Mouse (Mus musculus) hindbrain, embryonic 13.5 days (tissue): ENCODE results near the gene Wdtc1. TPM values are rescaled to one million over a fixed set of nuclear protein-coding genes. Genes with fewer than 3 reads are reported as not detected.

Experiments
- ATAC-seq: fragments of 200-750 bp; cut with Nextera tagmentation; 2 replicates; pipeline ENCODE4 v1.8.0; 2017; ENCODE audit warnings: moderate TSS enrichment; ENCODE audit not compliant: low FRiP score
- H3K27ac ChIP-seq: fragments of 300-500 bp; sonication (generic); 2 replicates; pipeline ENCODE4 v1.5.1; 2015; ENCODE audit warnings: inconsistent platforms, mild to moderate bottlenecking, moderate library complexity
- H3K27me3 ChIP-seq: fragments of 300-500 bp; sonication (generic); 2 replicates; pipeline ENCODE4 v1.6.1; 2015; ENCODE audit warnings: mild to moderate bottlenecking, inconsistent platforms
- H3K36me3 ChIP-seq: fragments of 300-500 bp; sonication (generic); 2 replicates; pipeline ENCODE4 v1.6.1; 2015; ENCODE audit warnings: mild to moderate bottlenecking, inconsistent platforms
- H3K4me1 ChIP-seq: fragments of 300-500 bp; sonication (generic); replicated peaks from 2 replicates; pipeline ENCODE4 v1.6.1; 2015; ENCODE audit warnings: inconsistent platforms
- H3K4me2 ChIP-seq: fragments of 300-500 bp; sonication (generic); 2 replicates; pipeline ENCODE4 v1.6.1; 2015; ENCODE audit warnings: inconsistent platforms, mild to moderate bottlenecking, moderate library complexity
- H3K4me3 ChIP-seq: fragments of 300-500 bp; sonication (generic); 2 replicates; pipeline ENCODE4 v1.5.1; 2015; ENCODE audit warnings: mild to moderate bottlenecking, inconsistent platforms
- H3K9ac ChIP-seq: fragments of 300-500 bp; sonication (generic); 2 replicates; pipeline ENCODE4 v1.6.1; 2015; ENCODE audit warnings: mild to moderate bottlenecking, inconsistent platforms
- H3K9me3 ChIP-seq: fragments of 300-500 bp; sonication (generic); 2 replicates; pipeline ENCODE4 v1.6.1; 2016; ENCODE audit warnings: inconsistent platforms
- WGBS: fragments of 180-500 bp; shearing (Covaris S2); methylation state at CpG from one replicate; pipeline ENCODE4 v1.1.7; 2015; 5-methylcytosine and 5-hydroxymethylcytosine counted together
- polyA plus RNA-seq: library from polyadenylated mRNA; unstranded; fragments of >200 nt; fragmentation: Nextera tagmentation; extraction: Ambion mirVana; gene quantifications from 2 replicates; pipeline ENCODE4 v1.2.1, GENCODE M21; 2015

The Wdtc1 gene
- polyA plus RNA-seq, 1 experiment from 2014 or later, result 21.3 TPM

- Histone ChIP-seq H3K9me3 (no peaks in the 10 kb centered on the region), H3K4me3 (peak overlapping the region; percentile 90), H3K4me2 (peak overlapping the region; percentile 77), H3K9ac (peak overlapping the region; percentile 94), H3K4me1 (peaks cover 18% of the 10 kb centered on the region), H3K36me3 (no peaks in the 10 kb centered on the region), H3K27ac (peak overlapping the region; percentile 90), H3K27me3 (0 out of 2 replicates have a peak, but pooled peaks cover 8% of the 10 kb centered on the region)
- WGBS, result under 1% methylated on average over 53 of the region's 60 CpGs
- peak; percentile 97 for ATAC-seq
Observed at GRCm38 (mm10) chr4:133339148-133339749, 14.0 kb downstream of the Wdtc1 start.

- Histone ChIP-seq H3K9ac (peak overlapping the region; percentile 94), H3K36me3 (no peaks in the 10 kb centered on the region), H3K9me3 (no peaks in the 10 kb centered on the region), H3K4me2 (peak overlapping the region; percentile 77), H3K27ac (peak overlapping the region; percentile 90), H3K27me3 (0 out of 2 replicates have a peak, but pooled peaks cover 8% of the 10 kb centered on the region), H3K4me3 (peak overlapping the region; percentile 90), H3K4me1 (peaks cover 18% of the 10 kb centered on the region)
- WGBS, result under 1% methylated on average over 36 of the region's 39 CpGs
- no peak; the same call in 1 of the 2 replicates for ATAC-seq
Observed at GRCm38 (mm10) chr4:133338521-133339095, 14.7 kb downstream of the Wdtc1 start.

GRCm38 (mm10) chr4:133337833-133338520, 15.3 kb downstream of the Wdtc1 start:
- no peaks in the 10 kb centered on the region for H3K9me3 ChIP-seq
- no peak for ATAC-seq
- peak overlapping the region; percentile 77 for H3K4me2 ChIP-seq
- H3K27ac ChIP-seq, result no peak overlapping the region
- 0 out of 2 replicates have a peak, but pooled peaks cover 8% of the 10 kb centered on the region for H3K27me3 ChIP-seq
- H3K4me1 ChIP-seq, result peaks cover 18% of the 10 kb centered on the region
- 15% methylated on average over 14 of the region's 14 CpGs for WGBS
- peak overlapping the region; percentile 90 for H3K4me3 ChIP-seq
- peak overlapping the region; percentile 94 for H3K9ac ChIP-seq
- no peaks in the 10 kb centered on the region for H3K36me3 ChIP-seq

GRCm38 (mm10) chr4:133333306-133333705, 20.0 kb downstream of the Wdtc1 start:
- Histone ChIP-seq H3K4me1 (peaks cover 20% of the 10 kb centered on the region), H3K9me3 (no peaks in the 10 kb centered on the region), H3K27ac (no peak overlapping the region), H3K9ac (no peak overlapping the region), H3K4me2 (no peak overlapping the region), H3K27me3 (no peaks in the 10 kb centered on the region), H3K36me3 (no peaks in the 10 kb centered on the region), H3K4me3 (no peak overlapping the region)
- ATAC-seq, result no peak
- WGBS, result 68% methylated on average over 6 of the region's 6 CpGs

- Histone ChIP-seq H3K4me1 (0 out of 2 replicates have a peak, but pooled peaks cover 6% of the 10 kb centered on the region), H3K27me3 (no peaks in the 10 kb centered on the region), H3K4me2 (no peak overlapping the region), H3K9ac (no peak overlapping the region), H3K27ac (no peak overlapping the region), H3K36me3 (no peaks in the 10 kb centered on the region), H3K4me3 (no peak overlapping the region), H3K9me3 (no peaks in the 10 kb centered on the region)
- 85% methylated on average over 4 of the region's 4 CpGs for WGBS
- no peak for ATAC-seq
Observed at GRCm38 (mm10) chr4:133330296-133330695, 23.0 kb downstream of the Wdtc1 start.

GRCm38 (mm10) chr4:133328129-133328528, 25.2 kb downstream of the Wdtc1 start:
- no peaks in the 10 kb centered on the region for H3K9me3 ChIP-seq
- H3K4me3 ChIP-seq, result no peak overlapping the region
- 0 out of 2 replicates have a peak, but pooled peaks cover 6% of the 10 kb centered on the region for H3K4me1 ChIP-seq
- H3K9ac ChIP-seq, result no peak overlapping the region
- H3K27ac ChIP-seq, result no peak overlapping the region
- H3K27me3 ChIP-seq, result no peaks in the 10 kb centered on the region
- WGBS, result 89% methylated on average over 7 of the region's 7 CpGs
- H3K4me2 ChIP-seq, result no peak overlapping the region
- ATAC-seq, result no peak
- H3K36me3 ChIP-seq, result peaks cover 7% of the 10 kb centered on the region; the same call in 1 of the 2 replicates

GRCm38 (mm10) chr4:133319667-133320066, 33.6 kb downstream of the Wdtc1 start:
- Histone ChIP-seq H3K9ac (no peak overlapping the region), H3K27ac (no peak overlapping the region), H3K27me3 (no peaks in the 10 kb centered on the region), H3K4me3 (no peak overlapping the region), H3K9me3 (no peaks in the 10 kb centered on the region), H3K4me2 (no peak overlapping the region), H3K4me1 (no peaks in the 10 kb centered on the region), H3K36me3 (peaks cover 41% of the 10 kb centered on the region)
- ATAC-seq, result no peak
- WGBS, result 87% methylated on average over 3 of the region's 3 CpGs

GRCm38 (mm10) chr4:133315991-133316390, 37.3 kb downstream of the Wdtc1 start:
- H3K4me3 ChIP-seq, result no peak overlapping the region
- H3K36me3 ChIP-seq, result peaks cover 27% of the 10 kb centered on the region
- no peak for ATAC-seq
- H3K27ac ChIP-seq, result no peak overlapping the region
- H3K9ac ChIP-seq, result no peak overlapping the region
- no peaks in the 10 kb centered on the region for H3K4me1 ChIP-seq
- no peaks in the 10 kb centered on the region for H3K9me3 ChIP-seq
- 92% methylated on average over 5 of the region's 5 CpGs for WGBS
- no peak overlapping the region for H3K4me2 ChIP-seq
- no peaks in the 10 kb centered on the region for H3K27me3 ChIP-seq

GRCm38 (mm10) chr4:133314896-133315295, 38.4 kb downstream of the Wdtc1 start:
- Histone ChIP-seq H3K4me2 (no peak overlapping the region), H3K9ac (no peak overlapping the region), H3K27me3 (no peaks in the 10 kb centered on the region), H3K4me1 (no peaks in the 10 kb centered on the region), H3K4me3 (no peak overlapping the region), H3K36me3 (peaks cover 20% of the 10 kb centered on the region), H3K9me3 (no peaks in the 10 kb centered on the region), H3K27ac (no peak overlapping the region)
- WGBS, result 88% methylated on average over 8 of the region's 8 CpGs
- no peak for ATAC-seq

GRCm38 (mm10) chr4:133309948-133310347, 43.3 kb downstream of the Wdtc1 start:
- no peak for ATAC-seq

GRCm38 (mm10) chr4:133307331-133307730, 46.0 kb downstream of the Wdtc1 start:
- 44% methylated on average over 3 of the region's 3 CpGs for WGBS
- Histone ChIP-seq H3K4me2 (no peak overlapping the region), H3K36me3 (peaks cover 40% of the 10 kb centered on the region), H3K9me3 (no peaks in the 10 kb centered on the region), H3K27ac (no peak overlapping the region), H3K27me3 (no peaks in the 10 kb centered on the region), H3K9ac (peak overlapping the region; percentile 2; the same call in 1 of the 2 replicates), H3K4me1 (no peaks in the 10 kb centered on the region), H3K4me3 (no peak overlapping the region)
- no peak for ATAC-seq

More at GRCm38 (mm10) chr4:133309948-133310347, 43.3 kb downstream of the Wdtc1 start:
- Histone ChIP-seq H3K4me1 (no peaks in the 10 kb centered on the region), H3K4me2 (no peak overlapping the region), H3K36me3 (peaks cover 26% of the 10 kb centered on the region), H3K9ac (no peak overlapping the region), H3K27me3 (no peaks in the 10 kb centered on the region), H3K9me3 (no peaks in the 10 kb centered on the region), H3K27ac (no peak overlapping the region), H3K4me3 (no peak overlapping the region)
- 0% methylated on average over 3 of the region's 3 CpGs for WGBS

GRCm38 (mm10) chr4:133305825-133306224, 47.5 kb downstream of the Wdtc1 start:
- Histone ChIP-seq H3K9ac (no peak overlapping the region), H3K27ac (no peak overlapping the region), H3K9me3 (no peaks in the 10 kb centered on the region), H3K36me3 (peaks cover 48% of the 10 kb centered on the region), H3K4me1 (peaks cover 3% of the 10 kb centered on the region; the same call in 1 of the 2 replicates), H3K4me3 (no peak overlapping the region), H3K27me3 (no peaks in the 10 kb centered on the region), H3K4me2 (no peak overlapping the region)
- 92% methylated on average over 7 of the region's 7 CpGs for WGBS
- no peak for ATAC-seq
